Mouse (Mus musculus) limb, embryonic 14.5 days (tissue): ENCODE measurements at regions not wholly inside any gene's neighbourhood (a gene's known extent, or its start where the extent isn't known, plus 50 kb on each side); places are given as distances from the start of the nearest gene placed in this dataset.

Source experiments
- ATAC-seq: fragments of 200-750 bp; cut with Nextera tagmentation; 2 replicates; pipeline ENCODE4 v1.8.0; 2017; ENCODE audit warnings: low read depth, moderate number of reproducible peaks, moderate TSS enrichment; ENCODE audit not compliant: low FRiP score
- DNase-seq: peaks from one replicate; pipeline ENCODE4 v3.0.0-alpha.2; 2015; ENCODE audit warnings: low spot score
- H3K27ac ChIP-seq: fragments of 300-500 bp; sonication (generic); replicated peaks from 2 replicates; pipeline ENCODE4 v1.5.1; 2014; ENCODE audit warnings: low read depth, mild to moderate bottlenecking, low read length, moderate library complexity, mixed read lengths
- H3K27me3 ChIP-seq: fragments of 300-500 bp; sonication (generic); 2 replicates; pipeline ENCODE4 v1.6.1; 2014; ENCODE audit warnings: low read length, mixed read lengths; ENCODE audit not compliant: control insufficient read depth, insufficient read depth
- H3K36me3 ChIP-seq: fragments of 300-500 bp; sonication (generic); 2 replicates; pipeline ENCODE4 v1.6.1; 2014; ENCODE audit warnings: mild to moderate bottlenecking, low read length, moderate library complexity, mixed read lengths; ENCODE audit not compliant: control insufficient read depth, insufficient read depth
- H3K4me1 ChIP-seq: fragments of 300-500 bp; sonication (generic); 2 replicates; pipeline ENCODE4 v1.6.1; 2014; ENCODE audit warnings: antibody characterized with exemption, low read length, mixed read lengths; ENCODE audit not compliant: control insufficient read depth, insufficient read depth
- H3K4me2 ChIP-seq: fragments of 300-500 bp; sonication (generic); replicated peaks from 2 replicates; pipeline ENCODE4 v1.6.1; 2014; ENCODE audit warnings: low read depth, mild to moderate bottlenecking, low read length, moderate library complexity; ENCODE audit not compliant: severe bottlenecking
- H3K4me3 ChIP-seq: fragments of 300-500 bp; sonication (generic); replicated peaks from 2 replicates; pipeline ENCODE4 v1.5.1; 2014; ENCODE audit warnings: low read length
- H3K9ac ChIP-seq: fragments of 300-500 bp; sonication (generic); 2 replicates; pipeline ENCODE4 v1.6.1; 2014; ENCODE audit warnings: mild to moderate bottlenecking, low read depth, low read length, moderate library complexity; ENCODE audit not compliant: severe bottlenecking
- H3K9me3 ChIP-seq: fragments of 300-500 bp; sonication (generic); 2 replicates; pipeline ENCODE4 v1.6.1; 2016; ENCODE audit warnings: low read length; ENCODE audit not compliant: control insufficient read depth
- POLR2A ChIP-seq: fragments of 200-500 bp; IDR thresholded peaks from 2 replicates; pipeline ENCODE4 v1.8.0; 2012; ENCODE audit warnings: inconsistent platforms, mild to moderate bottlenecking, moderate library complexity, borderline replicate concordance; ENCODE audit not compliant: insufficient read depth, insufficient read length; ENCODE audit errors: extremely low read depth
- WGBS: fragments of 180-500 bp; shearing (Covaris S2); extraction: QIAGEN DNeasy Blood & Tissue Kit; methylation state at CpG from one replicate; pipeline ENCODE4 v1.1.7; 2014; 5-methylcytosine and 5-hydroxymethylcytosine counted together

GRCm38 (mm10) chr1:119364901-119365300, 57.1 kb downstream of the Inhbb start:
- Histone ChIP-seq H3K4me1 (no peaks in the 10 kb centered on the region), H3K9me3 (no peaks in the 10 kb centered on the region), H3K27ac (no peak overlapping the region), H3K36me3 (no peaks in the 10 kb centered on the region), H3K27me3 (no peaks in the 10 kb centered on the region), H3K4me3 (no peak overlapping the region), H3K4me2 (no peak overlapping the region), H3K9ac (no peak overlapping the region)
- ATAC-seq (no peak), DNase-seq (no peak)
- no peak for TF ChIP-seq POLR2A

DNA sequence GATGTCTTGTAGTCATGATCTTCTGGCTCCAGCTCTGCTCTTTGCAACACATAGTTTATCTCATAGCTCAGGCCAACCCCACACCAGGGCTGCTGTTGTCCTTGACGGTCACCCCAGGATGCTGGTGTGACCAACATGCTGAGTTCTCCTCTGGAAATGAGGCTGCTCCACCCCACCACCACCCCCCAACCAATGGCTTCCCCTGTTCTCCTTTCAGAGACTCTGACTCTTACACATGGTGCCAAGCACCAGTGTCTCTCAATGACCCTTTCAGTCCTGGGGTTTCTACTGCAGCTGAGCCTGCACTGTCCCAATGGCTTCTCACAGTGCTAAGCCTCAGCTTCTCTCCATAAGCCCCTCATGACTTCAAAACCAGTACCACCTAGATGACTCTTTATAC, 64.0 kb downstream of the Inhbb start:
- 100% methylated on average over 1 of the region's 1 CpGs for WGBS

GRCm38 (mm10) chr1:119356916-119357315, 65.1 kb downstream of the Inhbb start:
- no peak for DNase-seq
- Histone ChIP-seq H3K4me3 (no peak overlapping the region), H3K9ac (no peak overlapping the region), H3K36me3 (no peaks in the 10 kb centered on the region), H3K9me3 (no peaks in the 10 kb centered on the region), H3K4me2 (no peak overlapping the region), H3K27ac (no peak overlapping the region), H3K4me1 (no peaks in the 10 kb centered on the region), H3K27me3 (no peaks in the 10 kb centered on the region)
- TF ChIP-seq POLR2A: no peak
- 40% methylated on average over 1 of the region's 1 CpGs for WGBS
- no peak for ATAC-seq

More for the DNA sequence above, 64.0 kb downstream of the Inhbb start:
- Histone ChIP-seq H3K27ac (no peak overlapping the region), H3K4me1 (no peaks in the 10 kb centered on the region), H3K27me3 (no peaks in the 10 kb centered on the region), H3K4me3 (no peak overlapping the region), H3K9ac (no peak overlapping the region), H3K9me3 (no peaks in the 10 kb centered on the region), H3K4me2 (no peak overlapping the region), H3K36me3 (no peaks in the 10 kb centered on the region)
- ATAC-seq (no peak), DNase-seq (no peak)
- no peak for TF ChIP-seq POLR2A

DNA sequence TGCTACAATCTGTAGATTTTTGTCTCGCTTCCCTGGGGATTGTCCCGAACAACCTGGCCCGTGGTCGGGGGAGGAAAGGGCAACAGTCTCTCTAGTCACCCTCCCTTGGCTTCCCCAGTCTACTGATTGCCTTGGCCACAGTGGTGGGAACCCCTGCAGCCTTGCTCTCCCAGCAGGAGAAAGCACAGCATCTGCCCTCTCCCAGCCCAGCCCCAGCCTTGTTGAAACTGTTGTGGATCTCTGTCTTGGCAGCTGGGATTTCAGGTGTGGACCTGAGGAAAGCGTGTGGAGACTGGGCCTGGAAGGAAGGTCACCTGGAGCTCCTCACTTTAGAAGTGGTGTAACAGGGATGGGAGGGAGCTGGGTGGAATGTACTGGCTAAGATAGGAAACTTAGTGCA, 66.6 kb downstream of the Inhbb start:
- ATAC-seq (no peak), DNase-seq (no peak)
- no peak overlapping the region for H3K4me3 ChIP-seq
- no peak overlapping the region for H3K4me2 ChIP-seq
- no peaks in the 10 kb centered on the region for H3K36me3 ChIP-seq
- no peaks in the 10 kb centered on the region for H3K27me3 ChIP-seq
- H3K9me3 ChIP-seq: no peaks in the 10 kb centered on the region
- no peak overlapping the region for H3K9ac ChIP-seq
- H3K27ac ChIP-seq: no peak overlapping the region
- TF ChIP-seq POLR2A: no peak
- H3K4me1 ChIP-seq: no peaks in the 10 kb centered on the region
- 78% methylated on average over 5 of the region's 5 CpGs for WGBS

DNA sequence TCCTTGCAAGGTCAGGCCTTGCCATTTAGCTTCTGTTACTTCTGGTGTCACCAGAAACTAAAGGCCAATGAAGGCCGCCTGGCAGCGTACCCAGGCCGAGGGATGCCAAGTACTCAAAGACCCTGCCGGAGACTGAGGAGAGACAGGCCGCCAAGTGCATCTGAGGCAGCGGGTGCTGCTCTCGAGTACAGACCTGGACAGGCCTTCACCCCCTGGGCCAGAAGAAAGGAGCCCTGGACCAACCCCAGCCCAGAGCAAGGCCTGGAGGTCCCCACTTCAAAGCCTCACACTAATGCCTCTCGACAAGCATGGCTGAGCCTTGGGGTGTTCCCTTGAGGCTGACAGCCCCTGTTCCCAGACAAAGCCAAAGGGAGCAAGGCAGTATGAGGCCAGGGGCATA, 70.5 kb downstream of the Inhbb start:
- TF ChIP-seq POLR2A: no peak

DNA sequence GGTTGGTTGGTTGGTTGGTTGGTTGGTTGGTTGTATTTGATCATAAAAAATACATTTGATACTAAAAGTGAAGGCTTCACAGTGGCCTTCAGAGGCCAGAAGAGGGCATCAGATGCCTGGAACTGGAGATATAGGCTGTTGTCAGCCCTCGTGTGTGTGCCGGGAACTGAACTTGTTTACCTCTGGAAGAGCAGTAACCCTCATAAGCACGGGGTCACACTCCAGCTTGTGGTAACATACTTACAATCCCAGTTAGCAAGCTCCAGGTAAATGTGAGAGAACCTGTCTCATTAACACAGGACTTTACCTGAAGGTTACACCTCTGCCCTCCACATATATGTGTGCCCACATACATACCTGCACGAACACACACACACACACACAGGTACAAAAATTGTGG, 71.2 kb downstream of the Inhbb start:
- Histone ChIP-seq H3K9me3 (no peaks in the 10 kb centered on the region), H3K4me2 (no peak overlapping the region), H3K4me3 (no peak overlapping the region), H3K36me3 (no peaks in the 10 kb centered on the region), H3K4me1 (peaks cover 10% of the 10 kb centered on the region), H3K27me3 (no peaks in the 10 kb centered on the region), H3K27ac (no peak overlapping the region), H3K9ac (no peak overlapping the region)
- DNase-seq (no peak), ATAC-seq (no peak)
- TF ChIP-seq POLR2A: no peak
- WGBS: 93% methylated on average over 4 of the region's 4 CpGs

More for the DNA sequence above, 70.5 kb downstream of the Inhbb start:
- H3K27ac ChIP-seq: no peak overlapping the region
- H3K4me1 ChIP-seq: peaks cover 10% of the 10 kb centered on the region
- H3K9me3 ChIP-seq: no peaks in the 10 kb centered on the region
- ATAC-seq: no peak
- H3K4me3 ChIP-seq: no peak overlapping the region
- no peak overlapping the region for H3K4me2 ChIP-seq
- H3K9ac ChIP-seq: no peak overlapping the region
- H3K27me3 ChIP-seq: no peaks in the 10 kb centered on the region
- no peak for DNase-seq
- WGBS: 94% methylated on average over 8 of the region's 8 CpGs
- H3K36me3 ChIP-seq: no peaks in the 10 kb centered on the region
